In genomic region chr19:4810746-4811062, GRCm38 (mm10) we compare ENCODE assay signal across 9 mouse cellular contexts. TPM values are rescaled to one million over a fixed set of nuclear protein-coding genes. Genes with fewer than 3 reads are reported as not detected.
A peak's percentile ranks its signal among the peaks of the same experiment; 100 is the strongest.
DNase-seq lines count a peak whose midpoint lies in the region; ATAC-seq and TF ChIP-seq lines count a peak whose summit lies in the region.
"Had no signal": no experiment of that assay in that cellular context is flagged by ENCODE, and none has a peak within 500 bp of the region (broad histone marks: within the 10 kb centered on the region; RNA-seq: fewer than 3 reads in every experiment).

No protein-coding gene starts in this region.

- no peaks in the 10 kb centered on the region for H3K27me3 ChIP-seq in liver, adult 2 months (ENCODE audit: control insufficient read depth, insufficient read depth, low read length)
- no peaks in the 10 kb centered on the region for H3K27me3 ChIP-seq in embryonic facial prominence, embryonic 13.5 days
- H3K27me3 ChIP-seq in intestine, embryonic 14.5 days (replicated peaks; ENCODE audit: control insufficient read depth, insufficient read depth, low read length), result no peaks in the 10 kb centered on the region
- H3K27me3 ChIP-seq in neural tube, embryonic 13.5 days, result no peaks in the 10 kb centered on the region

- H3K4me2 ChIP-seq in embryonic facial prominence, embryonic 13.5 days, result peak overlapping the region; percentile 75
- peak overlapping the region; percentile 95 for H3K4me2 ChIP-seq in intestine, embryonic 14.5 days (ENCODE audit: low read length)
- H3K4me2 ChIP-seq in neural tube, embryonic 13.5 days, result peak overlapping the region; percentile 99

- no peak for TF ChIP-seq CTCF in liver, adult 2 months (IDR thresholded peaks at IDR 0.05; ENCODE audit: low read depth, low read length)

- peak overlapping the region; percentile 65 for H3K4me3 ChIP-seq in liver, adult 2 months (ENCODE audit: insufficient read depth, low read depth, low read length)
- H3K4me3 ChIP-seq in embryonic facial prominence, embryonic 13.5 days, result peak overlapping the region; percentile 84
- H3K4me3 ChIP-seq in intestine, embryonic 14.5 days (ENCODE audit: low read depth, low read length), result peak overlapping the region; percentile 97
- H3K4me3 ChIP-seq in neural tube, embryonic 13.5 days, result peak overlapping the region; percentile 79

- H3K27ac ChIP-seq in liver, adult 2 months (replicated peaks; ENCODE audit: insufficient read depth, low read depth, low read length), result peak overlapping the region; percentile 84
- H3K27ac ChIP-seq in embryonic facial prominence, embryonic 13.5 days, result peak overlapping the region; percentile 96
- H3K27ac ChIP-seq in intestine, embryonic 14.5 days (ENCODE audit: low read depth), result peak overlapping the region; percentile 94
- peak overlapping the region; percentile 91 for H3K27ac ChIP-seq in neural tube, embryonic 13.5 days (replicated peaks)

- no peak for ATAC-seq in embryonic facial prominence, embryonic 13.5 days (ENCODE audit: insufficient number of reproducible peaks, insufficient read depth, low FRiP score, low TSS enrichment, low read depth)
- no peak for ATAC-seq in intestine, embryonic 14.5 days (replicated peaks; ENCODE audit: low FRiP score, low TSS enrichment, low read depth)
- no peak for ATAC-seq in neural tube, embryonic 13.5 days (ENCODE audit: low read depth)

- TF ChIP-seq POLR2A in liver, adult 2 months (IDR thresholded peaks at IDR 0.05; ENCODE audit: extremely low read depth, insufficient read depth, low read length), result 0 out of 2 replicates have a peak, but pooled peaks have one; percentile 18

- no peak for DNase-seq in liver, adult 2 months (ENCODE audit: extremely low read depth, low read depth, low spot score)
- DNase-seq in liver, result no peak
- DNase-seq in intestine, embryonic 14.5 days (ENCODE audit: low spot score), result no peak
- no peak for DNase-seq in frontal cortex, adult 2 months (ENCODE audit: extremely low spot score in 1 of 2, low spot score in 1 of 2)
- DNase-seq in cerebellum, adult 18-20 months, result no peak
- DNase-seq in frontal cortex, postnatal 10 days (ENCODE audit: low spot score in 2 of 2), result no peak

- H3K36me3 ChIP-seq in liver, adult 2 months (ENCODE audit: control insufficient read depth, insufficient read depth, low read length), result no peaks in the 10 kb centered on the region
- 0 out of 2 replicates have a peak, but pooled peaks cover 4% of the 10 kb centered on the region for H3K36me3 ChIP-seq in embryonic facial prominence, embryonic 13.5 days
- no peaks in the 10 kb centered on the region for H3K36me3 ChIP-seq in intestine, embryonic 14.5 days (ENCODE audit: control insufficient read depth, insufficient read depth, low read length)
- H3K36me3 ChIP-seq in neural tube, embryonic 13.5 days, result no peaks in the 10 kb centered on the region

- H3K4me1 ChIP-seq in liver, adult 2 months (ENCODE audit: control insufficient read depth, insufficient read depth, low read length), result peaks cover 17% of the 10 kb centered on the region
- H3K4me1 ChIP-seq in embryonic facial prominence, embryonic 13.5 days, result peaks cover 26% of the 10 kb centered on the region
- H3K4me1 ChIP-seq in intestine, embryonic 14.5 days (replicated peaks; ENCODE audit: control insufficient read depth, insufficient read depth, low read length), result peaks cover 14% of the 10 kb centered on the region; the same call in 1 of the 2 replicates
- peaks cover 36% of the 10 kb centered on the region for H3K4me1 ChIP-seq in neural tube, embryonic 13.5 days (replicated peaks)

- under 1% methylated on average over 17 of the region's 17 CpGs for WGBS in liver, adult 2 months
- under 1% methylated on average over 15 of the region's 17 CpGs for WGBS in embryonic facial prominence, embryonic 13.5 days
- WGBS in intestine, embryonic 14.5 days, result under 1% methylated on average over 17 of the region's 17 CpGs
- under 1% methylated on average over 17 of the region's 17 CpGs for WGBS in neural tube, embryonic 13.5 days

- peaks cover 31% of the 10 kb centered on the region; the same call in 1 of the 2 replicates for H3K79me2 ChIP-seq in liver, adult 2 months (ENCODE audit: control insufficient read depth, insufficient read depth, low read length)

- no peaks in the 10 kb centered on the region; the same call in 1 of the 2 replicates for H3K9me3 ChIP-seq in embryonic facial prominence, embryonic 13.5 days
- H3K9me3 ChIP-seq in intestine, embryonic 14.5 days (ENCODE audit: control insufficient read depth, low read length), result no peaks in the 10 kb centered on the region
- H3K9me3 ChIP-seq in neural tube, embryonic 13.5 days, result no peaks in the 10 kb centered on the region

- peak overlapping the region; percentile 81 for H3K9ac ChIP-seq in liver, adult 2 months (ENCODE audit: low read depth, low read length)
- peak overlapping the region; percentile 91 for H3K9ac ChIP-seq in embryonic facial prominence, embryonic 13.5 days
- H3K9ac ChIP-seq in intestine, embryonic 14.5 days (ENCODE audit: low read length), result peak overlapping the region; percentile 82
- H3K9ac ChIP-seq in neural tube, embryonic 13.5 days, result peak overlapping the region; percentile 81

RNA-seq across cellular contexts. Expression of gene Gm21992, which starts 0.7 kb away (rescaled TPM):
- total RNA-seq in liver, adult 2 months (2014; rRNA removed), result 4.8 and 9.9 TPM in 2 replicates
- 22.3 and 23.6 TPM in 2 replicates for polyA plus RNA-seq in liver, adult 2 months (2012; rRNA removed)
- polyA plus RNA-seq in embryonic facial prominence, embryonic 13.5 days (2015; fragmentation: Nextera tagmentation; extraction: Ambion mirVana), result 42.5 and 51.4 TPM in 2 replicates
- 25.7 and 29.0 TPM in 2 replicates for polyA plus RNA-seq in intestine, embryonic 14.5 days (2014; fragmentation: Nextera tagmentation; extraction: Ambion mirVana)
- polyA plus RNA-seq in neural tube, embryonic 13.5 days (2015; fragmentation: Nextera tagmentation; extraction: Ambion mirVana), result 28.5 and 37.3 TPM in 2 replicates
- polyA plus RNA-seq in frontal cortex, adult 2 months (2012; rRNA removed), result 15.3 and 16.3 TPM in 2 replicates

RNA-seq across cellular contexts. Expression of gene Rbm14, which starts 0.7 kb away (rescaled TPM):
- total RNA-seq in liver, adult 2 months (2014; rRNA removed), result 9.0 and 12.6 TPM in 2 replicates
- polyA plus RNA-seq in liver, adult 2 months (2012; rRNA removed), result 18.4 and 26.1 TPM in 2 replicates
- polyA plus RNA-seq in embryonic facial prominence, embryonic 13.5 days (2015; fragmentation: Nextera tagmentation; extraction: Ambion mirVana), result 84.7 and 87.6 TPM in 2 replicates
- polyA plus RNA-seq in intestine, embryonic 14.5 days (2014; fragmentation: Nextera tagmentation; extraction: Ambion mirVana), result 77.1 and 82.3 TPM in 2 replicates
- 64.0 and 69.5 TPM in 2 replicates for polyA plus RNA-seq in neural tube, embryonic 13.5 days (2015; fragmentation: Nextera tagmentation; extraction: Ambion mirVana)
- polyA plus RNA-seq in frontal cortex, adult 2 months (2012; rRNA removed), result 26.8 and 28.0 TPM in 2 replicates

RNA-seq across cellular contexts. Expression of gene Rbm4, which starts 17.0 kb away (rescaled TPM):
- total RNA-seq in liver, adult 2 months (2014; rRNA removed), result 58.4 and 67.7 TPM in 2 replicates
- polyA plus RNA-seq in liver, adult 2 months (2012; rRNA removed), result 25.7 and 32.8 TPM in 2 replicates
- 82.5 and 98.2 TPM in 2 replicates for polyA plus RNA-seq in embryonic facial prominence, embryonic 13.5 days (2015; fragmentation: Nextera tagmentation; extraction: Ambion mirVana)
- polyA plus RNA-seq in intestine, embryonic 14.5 days (2014; fragmentation: Nextera tagmentation; extraction: Ambion mirVana), result 59.8 and 69.8 TPM in 2 replicates
- polyA plus RNA-seq in neural tube, embryonic 13.5 days (2015; fragmentation: Nextera tagmentation; extraction: Ambion mirVana), result 94.7 and 110 TPM in 2 replicates
- 64.7 and 65.5 TPM in 2 replicates for polyA plus RNA-seq in frontal cortex, adult 2 months (2012; rRNA removed)

RNA-seq across cellular contexts. Expression of gene Ccs, which starts 28.4 kb away (rescaled TPM):
- total RNA-seq in liver, adult 2 months (2014; rRNA removed), result 146 and 174 TPM in 2 replicates
- 245 and 254 TPM in 2 replicates for polyA plus RNA-seq in liver, adult 2 months (2012; rRNA removed)
- 60.9 and 64.3 TPM in 2 replicates for polyA plus RNA-seq in embryonic facial prominence, embryonic 13.5 days (2015; fragmentation: Nextera tagmentation; extraction: Ambion mirVana)
- polyA plus RNA-seq in intestine, embryonic 14.5 days (2014; fragmentation: Nextera tagmentation; extraction: Ambion mirVana), result 48.8 and 49.3 TPM in 2 replicates
- polyA plus RNA-seq in neural tube, embryonic 13.5 days (2015; fragmentation: Nextera tagmentation; extraction: Ambion mirVana), result 43.7 and 44.7 TPM in 2 replicates
- polyA plus RNA-seq in frontal cortex, adult 2 months (2012; rRNA removed), result 52.4 and 58.4 TPM in 2 replicates

RNA-seq across cellular contexts. Expression of gene Ccdc87, which starts 28.5 kb away (rescaled TPM):
- total RNA-seq in liver, adult 2 months (2014; rRNA removed), result not detected in 2 replicates
- polyA plus RNA-seq in liver, adult 2 months (2012; rRNA removed), result not detected in 2 replicates
- 0.06 and 0.26 TPM in 2 replicates for polyA plus RNA-seq in embryonic facial prominence, embryonic 13.5 days (2015; fragmentation: Nextera tagmentation; extraction: Ambion mirVana)
- polyA plus RNA-seq in intestine, embryonic 14.5 days (2014; fragmentation: Nextera tagmentation; extraction: Ambion mirVana), result 0.17 TPM in 1 of 2 replicates, not detected in the other
- polyA plus RNA-seq in neural tube, embryonic 13.5 days (2015; fragmentation: Nextera tagmentation; extraction: Ambion mirVana), result 0.35 and 0.45 TPM in 2 replicates
- polyA plus RNA-seq in frontal cortex, adult 2 months (2012; rRNA removed), result 1.6 and 1.9 TPM in 2 replicates
- total RNA-seq: megakaryocyte-erythroid progenitor cell, adult 5-6 weeks had no signal
